ENCODE assay signal across 23 mouse cellular contexts in genomic region chr3:115962028-115962415, GRCm38 (mm10). TPM values are rescaled to one million over a fixed set of nuclear protein-coding genes. Genes with fewer than 3 reads are reported as not detected.
A peak's percentile ranks its signal among the peaks of the same experiment; 100 is the strongest.
DNase-seq lines count a peak whose midpoint lies in the region; ATAC-seq lines count a peak whose summit lies in the region.
"Had no signal": no experiment of that assay in that cellular context is flagged by ENCODE, and none has a peak within 500 bp of the region (broad histone marks: within the 10 kb centered on the region; RNA-seq: fewer than 3 reads in every experiment).

No protein-coding gene starts in this region.

- no peak overlapping the region for H3K4me3 ChIP-seq in limb, embryonic 11.5 days (ENCODE audit: low read depth, low read length)
- H3K4me3 ChIP-seq in limb, embryonic 10.5 days = no peak overlapping the region
- H3K4me3 ChIP-seq: erythroblast, embryonic 14.5 days; hindbrain, embryonic 15.5 days; limb, embryonic 12.5 days; midbrain, embryonic 12.5 days; neural tube, embryonic 15.5 days had no signal

- 58% methylated on average over 4 of the region's 4 CpGs for WGBS in limb, embryonic 11.5 days
- WGBS in limb, embryonic 10.5 days = 78% methylated on average over 4 of the region's 4 CpGs

- no peaks in the 10 kb centered on the region; the same call in 1 of the 2 replicates for H3K4me1 ChIP-seq in limb, embryonic 11.5 days (ENCODE audit: control insufficient read depth, insufficient read depth, low read length)
- H3K4me1 ChIP-seq in limb, embryonic 10.5 days = peaks cover 5% of the 10 kb centered on the region; the same call in 1 of the 2 replicates
- H3K4me1 ChIP-seq: hindbrain, embryonic 15.5 days; neural tube, embryonic 15.5 days had no signal

- no peak for ATAC-seq in limb, embryonic 11.5 days (ENCODE audit: insufficient number of reproducible peaks, low FRiP score, low TSS enrichment, low read depth)
- ATAC-seq in erythroid progenitor cell, adult 5-6 weeks (replicated peaks; ENCODE audit: low FRiP score, poor library complexity, severe bottlenecking) = no peak
- ATAC-seq: liver, postnatal 0 days had no signal

- H3K27me3 ChIP-seq in limb, embryonic 11.5 days (ENCODE audit: control insufficient read depth, insufficient read depth, low read length) = no peaks in the 10 kb centered on the region
- H3K27me3 ChIP-seq in limb, embryonic 10.5 days (ENCODE audit: low read depth, poor library complexity, severe bottlenecking) = no peaks in the 10 kb centered on the region
- H3K27me3 ChIP-seq: hindbrain, embryonic 15.5 days; limb, embryonic 12.5 days; midbrain, embryonic 12.5 days; neural tube, embryonic 15.5 days had no signal

- no peak for DNase-seq in limb, embryonic 11.5 days (ENCODE audit: low spot score)
- DNase-seq in limb, embryonic 10.5 days (ENCODE audit: low spot score) = no peak
- DNase-seq in NIH3T3 (ENCODE audit: low read depth) = peak; percentile 85
- DNase-seq in forelimb bud, embryonic 11.5 days (ENCODE audit: low read depth, low spot score) = peak; percentile 20
- peak; percentile 85 for DNase-seq in retina, postnatal 1 day
- no peak for DNase-seq in lung, adult 18-20 months
- DNase-seq in liver = no peak
- DNase-seq: adrenal gland, postnatal 25 days; cerebellum, adult 2 months; gastrocnemius, postnatal 36 days; kidney, adult 11 months; kidney, postnatal 10 days; liver, postnatal 0 days; lung, postnatal 4 days; right cerebral cortex, postnatal 4 days; thymus, adult 18-20 months had no signal

- H3K9me3 ChIP-seq in limb, embryonic 11.5 days (ENCODE audit: control insufficient read depth, low read length) = no peaks in the 10 kb centered on the region
- no peaks in the 10 kb centered on the region for H3K9me3 ChIP-seq in limb, embryonic 10.5 days (replicated peaks)
- H3K9me3 ChIP-seq: hindbrain, embryonic 15.5 days; limb, embryonic 12.5 days; midbrain, embryonic 12.5 days; neural tube, embryonic 15.5 days had no signal

- H3K9ac ChIP-seq in limb, embryonic 11.5 days (ENCODE audit: low read length) = no peak overlapping the region
- H3K9ac ChIP-seq: hindbrain, embryonic 15.5 days; limb, embryonic 12.5 days; liver, postnatal 0 days; midbrain, embryonic 12.5 days; neural tube, embryonic 15.5 days had no signal

- no peak overlapping the region for H3K4me2 ChIP-seq in limb, embryonic 11.5 days (ENCODE audit: low read depth, severe bottlenecking)
- H3K4me2 ChIP-seq: heart, embryonic 11.5 days; hindbrain, embryonic 15.5 days; limb, embryonic 12.5 days; midbrain, embryonic 12.5 days; neural tube, embryonic 15.5 days had no signal

- H3K27ac ChIP-seq in limb, embryonic 11.5 days (replicated peaks; ENCODE audit: low read depth, low read length) = peak overlapping the region; percentile 56; the same call in 1 of the 2 replicates
- H3K27ac ChIP-seq in limb, embryonic 10.5 days = no peak overlapping the region
- H3K27ac ChIP-seq: hindbrain, embryonic 15.5 days; midbrain, embryonic 12.5 days; neural tube, embryonic 15.5 days had no signal

- H3K36me3 ChIP-seq in limb, embryonic 11.5 days (ENCODE audit: control insufficient read depth, insufficient read depth, low read length) = no peaks in the 10 kb centered on the region
- peaks cover 32% of the 10 kb centered on the region for H3K36me3 ChIP-seq in limb, embryonic 10.5 days

RNA-seq across cellular contexts. Expression of gene Slc30a7, which starts 45.2 kb away (rescaled TPM):
- polyA plus RNA-seq in limb, embryonic 11.5 days (2014; fragmentation: Nextera tagmentation; extraction: Ambion mirVana) = 31.6 and 35.5 TPM in 2 replicates
- 27.9 and 29.5 TPM in 2 replicates for polyA plus RNA-seq in limb, embryonic 10.5 days (2016; fragmentation: Nextera tagmentation; extraction: Ambion mirVana)
- total RNA-seq in erythroid progenitor cell, adult 5-6 weeks (2015; ENCODE audit: low replicate concordance) = 2.9 and 17.3 TPM in 2 replicates
- total RNA-seq in erythroid progenitor cell, adult 5-6 weeks (2017; ENCODE audit: low replicate concordance) = 1.8 and 2.4 TPM in 2 replicates

RNA-seq across cellular contexts. Expression of gene Extl2, which starts 45.2 kb away (rescaled TPM):
- polyA plus RNA-seq in limb, embryonic 11.5 days (2014; fragmentation: Nextera tagmentation; extraction: Ambion mirVana) = 18.1 and 18.3 TPM in 2 replicates
- 16.2 and 17.4 TPM in 2 replicates for polyA plus RNA-seq in limb, embryonic 10.5 days (2016; fragmentation: Nextera tagmentation; extraction: Ambion mirVana)
- 4.2 and 46.9 TPM in 2 replicates for total RNA-seq in erythroid progenitor cell, adult 5-6 weeks (2015; ENCODE audit: low replicate concordance)
- total RNA-seq in erythroid progenitor cell, adult 5-6 weeks (2017; ENCODE audit: low replicate concordance) = 0.61 and 3.3 TPM in 2 replicates
- polyA plus RNA-seq: erythroblast, embryonic 14.5 days had no signal

Comparison
In these comparisons a context has a peak if more than half of its experiments do, and no peak if none do; other contexts are left out.
1. DNase-seq: peak in NIH3T3 (single experiment), forelimb bud, embryonic 11.5 days (single experiment) and retina, postnatal 1 day (single experiment); none in limb, embryonic 11.5 days (single experiment), limb, embryonic 10.5 days (single experiment), lung, adult 18-20 months (0 of 2) and liver (single experiment).